Mouse (Mus musculus): ENCODE measurements around the gene Klhl35. TPM values are rescaled to one million over a fixed set of nuclear protein-coding genes. Genes with fewer than 3 reads are reported as not detected.

Gene Klhl35
- total RNA-seq, 2 experiments from 2014 or later, result not detected

- no peak for ATAC-seq (replicated peaks; ENCODE audit: low FRiP score, poor library complexity, severe bottlenecking)
These were observed 16.1 kb upstream of the Klhl35 start for GRCm38 (mm10) chr7:99449751-99450150.

GRCm38 (mm10) chr7:99450703-99451102 lies 15.1 kb upstream of the Klhl35 start:
- peak; percentile 66; the same call in 1 of the 2 replicates for ATAC-seq (replicated peaks; ENCODE audit: low FRiP score, poor library complexity, severe bottlenecking)

- no peak for ATAC-seq (replicated peaks; ENCODE audit: low FRiP score, poor library complexity, severe bottlenecking)
These were observed 12.9 kb upstream of the Klhl35 start for GRCm38 (mm10) chr7:99452859-99453258.

- ATAC-seq (replicated peaks; ENCODE audit: low FRiP score, poor library complexity, severe bottlenecking), result no peak
These were observed 11.8 kb upstream of the Klhl35 start for GRCm38 (mm10) chr7:99454044-99454443.

GRCm38 (mm10) chr7:99458849-99459248 lies 7.0 kb upstream of the Klhl35 start:
- no peak for ATAC-seq (replicated peaks; ENCODE audit: low FRiP score, poor library complexity, severe bottlenecking)

- ATAC-seq (replicated peaks; ENCODE audit: low FRiP score, poor library complexity, severe bottlenecking), result no peak
These were observed 5.7 kb upstream of the Klhl35 start for GRCm38 (mm10) chr7:99459888-99460652.

- ATAC-seq (replicated peaks; ENCODE audit: low FRiP score, poor library complexity, severe bottlenecking), result no peak
These were observed 2.7 kb upstream of the Klhl35 start for GRCm38 (mm10) chr7:99463120-99463519.

- no peak for ATAC-seq (replicated peaks; ENCODE audit: low FRiP score, poor library complexity, severe bottlenecking)
These were observed 2.1 kb downstream of the Klhl35 start for GRCm38 (mm10) chr7:99467916-99468282.

GRCm38 (mm10) chr7:99468283-99469132 lies 2.7 kb downstream of the Klhl35 start:
- ATAC-seq (replicated peaks; ENCODE audit: low FRiP score, poor library complexity, severe bottlenecking), result no peak

- ATAC-seq (replicated peaks; ENCODE audit: low FRiP score, poor library complexity, severe bottlenecking), result no peak
These were observed 4.0 kb downstream of the Klhl35 start for GRCm38 (mm10) chr7:99469680-99470405.

GRCm38 (mm10) chr7:99471578-99471977 lies 5.8 kb downstream of the Klhl35 start:
- no peak for ATAC-seq (replicated peaks; ENCODE audit: low FRiP score, poor library complexity, severe bottlenecking)

- peak; percentile 43 for ATAC-seq (replicated peaks; ENCODE audit: low FRiP score, poor library complexity, severe bottlenecking)
These were observed 8.0 kb downstream of the Klhl35 start for GRCm38 (mm10) chr7:99473638-99474407.

GRCm38 (mm10) chr7:99474836-99475561 lies 9.2 kb downstream of the Klhl35 start:
- peak; percentile 80 for ATAC-seq (replicated peaks; ENCODE audit: low FRiP score, poor library complexity, severe bottlenecking)

- ATAC-seq (replicated peaks; ENCODE audit: low FRiP score, poor library complexity, severe bottlenecking), result no peak
These were observed 9.7 kb downstream of the Klhl35 start for GRCm38 (mm10) chr7:99475562-99475911.

- ATAC-seq (replicated peaks; ENCODE audit: low FRiP score, poor library complexity, severe bottlenecking), result no peak
These were observed 10.8 kb downstream of the Klhl35 start for GRCm38 (mm10) chr7:99476558-99477114.

- no peak for ATAC-seq (replicated peaks; ENCODE audit: low FRiP score, poor library complexity, severe bottlenecking)
These were observed 11.4 kb downstream of the Klhl35 start for GRCm38 (mm10) chr7:99477235-99477634.

GRCm38 (mm10) chr7:99482637-99483036 lies 16.8 kb downstream of the Klhl35 start:
- 0 out of 2 replicates have a peak, but pooled peaks have one; percentile 2 for ATAC-seq (replicated peaks; ENCODE audit: low FRiP score, poor library complexity, severe bottlenecking)

- ATAC-seq (replicated peaks; ENCODE audit: low FRiP score, poor library complexity, severe bottlenecking), result peak; percentile 95
These were observed 17.6 kb downstream of the Klhl35 start, which contains the start of gene Rps3 for GRCm38 (mm10) chr7:99483271-99483923. Rps3 (minus strand) TSS chr7:99483738.
